Comparison of ENCODE assay signal across 8 mouse cellular contexts in the genomic region with DNA sequence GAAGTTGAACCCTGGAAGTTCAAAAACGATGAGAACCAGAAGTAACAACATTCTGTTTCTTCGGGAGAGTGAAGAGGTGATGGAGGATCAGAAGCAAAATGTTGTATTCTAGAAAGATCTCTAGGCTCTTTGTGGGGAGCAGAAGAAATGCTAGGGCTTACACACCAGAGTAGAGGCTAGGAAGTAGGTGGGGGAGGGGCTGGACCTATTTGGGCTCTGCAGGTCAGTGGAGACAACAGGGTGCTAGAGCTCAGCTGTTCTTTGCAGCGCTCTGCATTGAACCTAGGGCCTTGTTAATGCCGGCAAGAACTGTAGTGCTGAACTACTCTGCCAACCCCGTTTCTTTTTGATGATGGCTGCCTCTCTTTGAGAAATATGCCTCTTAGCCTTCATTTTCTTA. TPM values are rescaled to one million over a fixed set of nuclear protein-coding genes. Genes with fewer than 3 reads are reported as not detected.
A peak's percentile ranks its signal among the peaks of the same experiment; 100 is the strongest.
DNase-seq lines count a peak whose midpoint lies in the region; ATAC-seq and TF ChIP-seq lines count a peak whose summit lies in the region.
"Had no signal": no experiment of that assay in that cellular context is flagged by ENCODE, and none has a peak within 500 bp of the region (broad histone marks: within the 10 kb centered on the region; RNA-seq: fewer than 3 reads in every experiment).

No protein-coding gene starts in this region.

- H3K4me1 ChIP-seq in lung, embryonic 15.5 days: peaks cover 10% of the 10 kb centered on the region
- no peaks in the 10 kb centered on the region; the same call in 1 of the 2 replicates for H3K4me1 ChIP-seq in lung, adult 2 months (ENCODE audit: control insufficient read depth, insufficient read depth, low read length)
- H3K4me1 ChIP-seq in embryonic facial prominence, embryonic 12.5 days: peaks cover 18% of the 10 kb centered on the region
- H3K4me1 ChIP-seq in intestine, embryonic 15.5 days (replicated peaks): peaks cover 12% of the 10 kb centered on the region

- H3K9me3 ChIP-seq in lung, embryonic 15.5 days: no peaks in the 10 kb centered on the region
- no peaks in the 10 kb centered on the region for H3K9me3 ChIP-seq in embryonic facial prominence, embryonic 12.5 days
- H3K9me3 ChIP-seq in intestine, embryonic 15.5 days: no peaks in the 10 kb centered on the region

- no peak for DNase-seq in lung, adult 2 months
- peak; percentile 45 for DNase-seq in splenic B cell, adult 2 months (ENCODE audit: low read depth, low spot score)
- no peak for DNase-seq in left cerebral cortex, adult 8-10 months (ENCODE audit: low spot score in 2 of 2)
- DNase-seq in adrenal gland, postnatal 36 days: no peak

- no peak overlapping the region for H3K27ac ChIP-seq in lung, embryonic 15.5 days
- H3K27ac ChIP-seq in embryonic facial prominence, embryonic 12.5 days: peak overlapping the region; percentile 93; the same call in 1 of the 2 replicates
- H3K27ac ChIP-seq in intestine, embryonic 15.5 days: 0 out of 2 replicates have a peak overlapping the region, but pooled peaks have one; percentile 90

- no peak for TF ChIP-seq POLR2A in lung, adult 2 months (IDR thresholded peaks at IDR 0.05; ENCODE audit: borderline replicate concordance, extremely low read depth, low read depth, low read length)

- TF ChIP-seq CTCF in lung, adult 2 months (IDR thresholded peaks at IDR 0.05; ENCODE audit: insufficient read depth, low read length): no peak

- WGBS in lung, embryonic 15.5 days: 32% methylated on average over 5 of the region's 5 CpGs
- WGBS in lung, adult 2 months: 40% methylated on average over 5 of the region's 5 CpGs
- 42% methylated on average over 5 of the region's 5 CpGs for WGBS in embryonic facial prominence, embryonic 12.5 days
- WGBS in intestine, embryonic 15.5 days: 39% methylated on average over 5 of the region's 5 CpGs

- H3K9ac ChIP-seq in lung, embryonic 15.5 days: no peak overlapping the region
- H3K9ac ChIP-seq in embryonic facial prominence, embryonic 12.5 days: peak overlapping the region; percentile 74
- H3K9ac ChIP-seq in intestine, embryonic 15.5 days: 0 out of 2 replicates have a peak overlapping the region, but pooled peaks have one; percentile 64

- H3K4me2 ChIP-seq in lung, embryonic 15.5 days: peak overlapping the region; percentile 76
- H3K4me2 ChIP-seq in embryonic facial prominence, embryonic 12.5 days (replicated peaks): peak overlapping the region; percentile 72
- H3K4me2 ChIP-seq in intestine, embryonic 15.5 days (replicated peaks): peak overlapping the region; percentile 73

- H3K4me3 ChIP-seq in lung, embryonic 15.5 days: peak overlapping the region; percentile 76
- H3K4me3 ChIP-seq in lung, adult 2 months (replicated peaks; ENCODE audit: extremely low read depth, low read depth, low read length): no peak overlapping the region
- peak overlapping the region; percentile 66 for H3K4me3 ChIP-seq in embryonic facial prominence, embryonic 12.5 days
- H3K4me3 ChIP-seq in intestine, embryonic 15.5 days (replicated peaks): peak overlapping the region; percentile 70; the same call in 1 of the 2 replicates

- H3K36me3 ChIP-seq in lung, embryonic 15.5 days: no peaks in the 10 kb centered on the region
- 0 out of 2 replicates have a peak, but pooled peaks cover 3% of the 10 kb centered on the region for H3K36me3 ChIP-seq in embryonic facial prominence, embryonic 12.5 days
- H3K36me3 ChIP-seq in intestine, embryonic 15.5 days: no peaks in the 10 kb centered on the region
- H3K36me3 ChIP-seq in splenic B cell, adult 2 months (ENCODE audit: control insufficient read depth, insufficient read depth, low read length, poor library complexity, severe bottlenecking): no peaks in the 10 kb centered on the region

- no peaks in the 10 kb centered on the region for H3K27me3 ChIP-seq in lung, embryonic 15.5 days
- H3K27me3 ChIP-seq in embryonic facial prominence, embryonic 12.5 days: no peaks in the 10 kb centered on the region
- no peaks in the 10 kb centered on the region for H3K27me3 ChIP-seq in intestine, embryonic 15.5 days (replicated peaks)
- no peaks in the 10 kb centered on the region for H3K27me3 ChIP-seq in splenic B cell, adult 2 months (ENCODE audit: control insufficient read depth, insufficient read depth, low read length, poor library complexity, severe bottlenecking)

- no peak for ATAC-seq in lung, embryonic 15.5 days (ENCODE audit: borderline replicate concordance, extremely low read depth, low FRiP score, low TSS enrichment)
- no peak for ATAC-seq in embryonic facial prominence, embryonic 12.5 days (ENCODE audit: insufficient number of reproducible peaks, insufficient read depth, low FRiP score, low TSS enrichment)
- ATAC-seq in intestine, embryonic 15.5 days: no peak

RNA-seq across cellular contexts. Expression of gene Fam186b, which starts 0.5 kb away (rescaled TPM):
- polyA plus RNA-seq in lung, embryonic 15.5 days (2015; fragmentation: Nextera tagmentation; extraction: Ambion mirVana): 0.05 and 0.35 TPM in 2 replicates
- 0.05 TPM in 1 of 2 replicates, not detected in the other for polyA plus RNA-seq in lung, adult 2 months (2012; rRNA removed)
- polyA plus RNA-seq in embryonic facial prominence, embryonic 12.5 days (2016; fragmentation: Nextera tagmentation; extraction: Ambion mirVana): 0.09 and 0.32 TPM in 2 replicates
- polyA plus RNA-seq in intestine, embryonic 15.5 days (2015; fragmentation: Nextera tagmentation; extraction: Ambion mirVana): 0.18 TPM in 1 of 2 replicates, not detected in the other
- 1 to 10 TPM in 3 of 4 experiments, under 1 TPM in 1; 0.58 to 2.1 (median 1.1) TPM for total RNA-seq in left cerebral cortex, adult 8-10 months (2022)
- total RNA-seq in adrenal gland, postnatal 36 days (2021): 1 to 10 TPM; 3.0 to 3.5 TPM
- total RNA-seq: megakaryocyte progenitor cell, adult 5-6 weeks had no signal

RNA-seq across cellular contexts. Expression of gene Prpf40b, which starts 1.3 kb away (rescaled TPM):
- polyA plus RNA-seq in lung, embryonic 15.5 days (2015; fragmentation: Nextera tagmentation; extraction: Ambion mirVana): 55.1 and 55.3 TPM in 2 replicates
- polyA plus RNA-seq in lung, adult 2 months (2012; rRNA removed): 68.1 and 76.5 TPM in 2 replicates
- 79.5 and 80.0 TPM in 2 replicates for polyA plus RNA-seq in embryonic facial prominence, embryonic 12.5 days (2016; fragmentation: Nextera tagmentation; extraction: Ambion mirVana)
- polyA plus RNA-seq in intestine, embryonic 15.5 days (2015; fragmentation: Nextera tagmentation; extraction: Ambion mirVana): 35.0 and 42.6 TPM in 2 replicates
- 10 to 100 TPM; 87.9 to 95.7 (median 93.4) TPM for total RNA-seq in left cerebral cortex, adult 8-10 months (2022)
- 10 to 100 TPM; 38.0 to 49.6 TPM for total RNA-seq in adrenal gland, postnatal 36 days (2021)

RNA-seq across cellular contexts. Expression of gene Mcrs1, which starts 44.5 kb away (rescaled TPM):
- 141 TPM in 2 replicates for polyA plus RNA-seq in lung, embryonic 15.5 days (2015; fragmentation: Nextera tagmentation; extraction: Ambion mirVana)
- polyA plus RNA-seq in lung, adult 2 months (2012; rRNA removed): 59.2 and 65.6 TPM in 2 replicates
- 159 and 160 TPM in 2 replicates for polyA plus RNA-seq in embryonic facial prominence, embryonic 12.5 days (2016; fragmentation: Nextera tagmentation; extraction: Ambion mirVana)
- 119 and 121 TPM in 2 replicates for polyA plus RNA-seq in intestine, embryonic 15.5 days (2015; fragmentation: Nextera tagmentation; extraction: Ambion mirVana)
- total RNA-seq in left cerebral cortex, adult 8-10 months (2022): 10 to 100 TPM; 86.7 to 96.0 (median 87.8) TPM
- total RNA-seq in adrenal gland, postnatal 36 days (2021): 10 to 100 TPM; 37.8 to 48.2 TPM
